Mouse (Mus musculus) heart, embryonic 12.5 days (tissue): Measurements from ENCODE around the gene Ankrd31. TPM values are rescaled to one million over a fixed set of nuclear protein-coding genes. Genes with fewer than 3 reads are reported as not detected.
"Not testable (repeated sequence)": the region's sequence is repeated elsewhere in the genome, so short reads cannot be mapped to it uniquely, and the experiment has no call there.

Source experiments
- ATAC-seq: fragments of 200-750 bp; cut with Nextera tagmentation; 2 replicates; pipeline ENCODE4 v1.8.0; 2017; ENCODE audit warnings: moderate TSS enrichment, moderate library complexity; ENCODE audit not compliant: insufficient number of reproducible peaks, low FRiP score
- H3K27ac ChIP-seq: fragments of 300-500 bp; sonication (generic); 2 replicates; pipeline ENCODE4 v1.5.1; 2016; ENCODE audit warnings: mild to moderate bottlenecking, moderate library complexity; ENCODE audit not compliant: poor library complexity, severe bottlenecking
- H3K27me3 ChIP-seq: fragments of 300-500 bp; sonication (generic); replicated peaks from 2 replicates; pipeline ENCODE4 v1.6.1; 2016; ENCODE audit warnings: mild to moderate bottlenecking, moderate library complexity
- H3K36me3 ChIP-seq: fragments of 300-500 bp; sonication (generic); 2 replicates; pipeline ENCODE4 v1.6.1; 2016; ENCODE audit warnings: mild to moderate bottlenecking, moderate library complexity
- H3K4me1 ChIP-seq: fragments of 300-500 bp; sonication (generic); replicated peaks from 2 replicates; pipeline ENCODE4 v1.6.1; 2016; ENCODE audit warnings: mild to moderate bottlenecking
- H3K4me2 ChIP-seq: fragments of 300-500 bp; sonication (generic); 2 replicates; pipeline ENCODE4 v1.6.1; 2016; ENCODE audit warnings: mild to moderate bottlenecking, moderate library complexity
- H3K4me3 ChIP-seq: fragments of 300-500 bp; sonication (generic); 2 replicates; pipeline ENCODE4 v1.5.1; 2016; ENCODE audit warnings: mild to moderate bottlenecking
- H3K9ac ChIP-seq: fragments of 300-500 bp; sonication (generic); 2 replicates; pipeline ENCODE4 v1.6.1; 2016; ENCODE audit warnings: mild to moderate bottlenecking, moderate library complexity
- H3K9me3 ChIP-seq: fragments of 300-500 bp; sonication (generic); replicated peaks from 2 replicates; pipeline ENCODE4 v1.6.1; 2016; ENCODE audit warnings: mild to moderate bottlenecking, moderate library complexity
- WGBS: fragments of 180-500 bp; shearing (Covaris S2); methylation state at CpG from one replicate; pipeline ENCODE4 v1.1.7; 2016; 5-methylcytosine and 5-hydroxymethylcytosine counted together
- polyA plus RNA-seq: library from polyadenylated mRNA; unstranded; fragments of >200 nt; fragmentation: Nextera tagmentation; extraction: Ambion mirVana; gene quantifications from 2 replicates; pipeline ENCODE4 v1.2.1, GENCODE M21; 2016

Gene Ankrd31
- polyA plus RNA-seq, 1 experiment from 2014 or later: not detected

DNA sequence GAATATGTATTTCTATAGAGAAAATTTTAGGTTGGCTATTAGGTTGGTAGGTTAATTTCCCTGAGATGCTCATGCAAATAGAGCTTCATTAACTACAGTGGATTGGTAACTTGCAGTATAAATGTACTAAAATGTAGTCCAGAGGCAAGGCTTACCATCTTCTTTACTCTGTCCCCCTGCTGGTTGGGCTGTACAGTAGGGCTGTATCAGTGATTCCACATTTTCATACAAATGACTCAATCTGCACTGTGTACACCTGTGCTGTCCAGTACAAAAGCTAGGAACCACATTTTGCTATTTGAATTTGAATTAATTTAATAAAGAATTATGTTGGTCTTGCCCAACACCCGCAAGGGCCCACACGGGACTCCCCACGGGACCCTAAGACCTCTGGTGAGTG, 111.1 kb downstream of the Ankrd31 start:
- Histone ChIP-seq H3K9me3 (no peaks in the 10 kb centered on the region), H3K4me1 (no peaks in the 10 kb centered on the region), H3K27ac (no peak overlapping the region), H3K36me3 (no peaks in the 10 kb centered on the region), H3K27me3 (no peaks in the 10 kb centered on the region), H3K9ac (no peak overlapping the region), H3K4me2 (no peak overlapping the region), H3K4me3 (no peak overlapping the region)
- ATAC-seq: no peak
- 81% methylated on average over 3 of the region's 3 CpGs for WGBS

DNA sequence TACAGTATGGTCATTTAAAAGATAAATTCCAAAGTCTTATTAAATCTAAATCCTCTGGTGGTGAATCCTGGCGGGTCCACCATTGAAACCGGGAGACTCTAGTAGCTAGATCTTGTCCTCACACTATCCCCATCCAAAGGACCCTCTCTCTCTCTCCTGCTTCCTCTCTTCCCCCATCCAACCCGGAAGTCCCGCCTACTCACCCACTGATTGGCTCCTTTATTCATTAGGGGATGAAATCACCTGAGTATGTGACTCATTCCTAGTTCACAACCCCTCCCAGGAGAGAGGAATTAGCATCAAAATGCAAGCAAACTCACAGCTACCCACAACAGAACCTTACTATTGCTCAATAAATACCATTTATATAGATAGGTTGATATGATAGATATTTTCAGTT, 122.7 kb downstream of the Ankrd31 start:
- 67% methylated on average over 4 of the region's 4 CpGs for WGBS
- Histone ChIP-seq H3K4me1 (no peaks in the 10 kb centered on the region), H3K4me2 (no peak overlapping the region), H3K27me3 (no peaks in the 10 kb centered on the region), H3K4me3 (no peak overlapping the region), H3K27ac (no peak overlapping the region), H3K9me3 (no peaks in the 10 kb centered on the region), H3K9ac (no peak overlapping the region), H3K36me3 (no peaks in the 10 kb centered on the region)
- ATAC-seq: no peak

DNA sequence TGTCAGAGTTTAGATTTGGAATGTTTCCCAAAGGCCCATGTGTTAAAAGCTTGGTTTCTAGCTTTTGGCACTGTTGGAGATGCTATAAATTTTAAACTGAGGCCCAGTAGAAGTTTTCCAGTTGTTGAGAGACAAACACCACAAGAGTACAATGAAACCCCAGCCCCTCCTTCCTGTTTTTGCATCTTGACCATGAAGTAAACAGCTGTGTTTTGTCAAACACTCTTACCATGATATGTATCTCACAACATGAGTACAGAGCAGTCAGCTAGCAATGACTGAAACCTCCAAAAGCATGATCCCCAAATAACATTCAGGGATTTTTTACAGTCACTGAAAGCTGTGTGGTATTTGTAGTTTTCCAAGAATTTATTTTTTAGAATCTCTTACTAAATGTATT, 126.0 kb downstream of the Ankrd31 start:
- Histone ChIP-seq H3K4me2 (no peak overlapping the region), H3K27ac (no peak overlapping the region), H3K27me3 (no peaks in the 10 kb centered on the region), H3K36me3 (no peaks in the 10 kb centered on the region), H3K4me1 (no peaks in the 10 kb centered on the region), H3K4me3 (no peak overlapping the region), H3K9me3 (no peaks in the 10 kb centered on the region), H3K9ac (no peak overlapping the region)
- ATAC-seq: no peak

DNA sequence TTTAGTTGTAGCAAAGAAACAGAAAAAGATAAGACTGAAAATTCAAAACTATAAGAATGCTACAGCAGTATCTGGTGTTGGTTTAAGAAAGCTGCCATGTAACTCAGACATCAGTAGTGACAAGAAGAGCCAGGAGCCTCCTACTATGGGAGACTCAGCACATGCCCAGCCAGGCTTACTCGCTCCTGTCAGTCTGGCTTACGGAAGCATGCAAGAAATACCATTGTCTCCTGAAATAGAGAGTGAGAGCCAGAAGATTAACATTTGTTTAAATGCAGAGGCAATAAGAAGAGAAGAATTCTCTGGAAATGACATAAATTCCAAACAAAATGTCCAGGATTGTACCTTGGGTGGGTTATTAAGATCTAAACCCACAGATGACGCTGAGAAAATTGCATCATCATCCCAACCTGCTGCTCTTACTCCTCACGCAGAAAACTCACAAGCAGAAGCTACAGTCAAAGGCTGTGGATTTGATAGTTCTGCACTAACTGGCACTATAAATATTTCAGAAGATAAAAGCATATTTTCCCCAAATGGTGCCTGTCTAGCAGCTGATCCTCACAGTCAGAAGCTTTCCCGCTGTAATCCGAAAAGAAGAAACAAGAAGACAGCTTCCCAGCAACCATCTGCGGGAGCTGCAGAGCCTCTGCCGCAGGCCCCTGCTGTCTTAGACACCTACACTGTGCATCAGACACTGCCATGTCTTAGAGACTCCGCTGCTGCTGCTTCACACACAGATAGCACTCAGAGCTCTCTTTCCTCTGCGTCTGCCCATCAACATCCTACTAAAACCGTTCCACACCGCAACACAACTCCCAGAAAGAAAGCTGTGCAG, 130.4 kb downstream of the Ankrd31 start:
- ATAC-seq: no peak
- H3K36me3 ChIP-seq: no peaks in the 10 kb centered on the region
- no peaks in the 10 kb centered on the region for H3K27me3 ChIP-seq
- no peaks in the 10 kb centered on the region for H3K9me3 ChIP-seq
- no peak overlapping the region for H3K9ac ChIP-seq
- H3K4me3 ChIP-seq: no peak overlapping the region
- no peaks in the 10 kb centered on the region for H3K4me1 ChIP-seq
- H3K4me2 ChIP-seq: no peak overlapping the region
- 76% methylated on average over 12 of the region's 12 CpGs for WGBS
- H3K27ac ChIP-seq: no peak overlapping the region

DNA sequence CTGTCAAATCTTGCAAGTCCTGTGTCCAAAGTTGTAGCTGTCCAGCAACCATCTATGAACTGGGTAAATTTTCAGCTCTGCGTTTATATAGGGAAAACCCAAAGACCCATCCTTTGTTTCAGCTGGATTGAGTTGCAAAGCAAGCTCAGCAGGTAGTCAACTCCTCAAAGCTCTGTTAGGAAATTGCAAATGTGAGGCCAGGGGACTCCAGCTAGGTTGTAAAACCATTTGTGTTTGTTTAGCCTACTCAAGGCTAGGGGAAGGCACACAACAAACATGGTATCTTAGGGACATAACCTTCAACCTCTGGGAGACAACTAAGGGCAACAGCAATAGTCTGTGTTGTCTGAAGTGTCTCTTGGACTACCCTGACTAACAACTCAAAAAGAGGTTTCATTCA, 136.5 kb downstream of the Ankrd31 start:
- H3K4me2 ChIP-seq: no peak overlapping the region
- H3K4me3 ChIP-seq: no peak overlapping the region
- WGBS: 57% methylated on average over 1 of the region's 1 CpGs
- no peak for ATAC-seq
- no peaks in the 10 kb centered on the region for H3K27me3 ChIP-seq
- no peak overlapping the region for H3K27ac ChIP-seq
- H3K9me3 ChIP-seq: no peaks in the 10 kb centered on the region
- no peak overlapping the region for H3K9ac ChIP-seq
- no peaks in the 10 kb centered on the region for H3K4me1 ChIP-seq
- H3K36me3 ChIP-seq: no peaks in the 10 kb centered on the region

DNA sequence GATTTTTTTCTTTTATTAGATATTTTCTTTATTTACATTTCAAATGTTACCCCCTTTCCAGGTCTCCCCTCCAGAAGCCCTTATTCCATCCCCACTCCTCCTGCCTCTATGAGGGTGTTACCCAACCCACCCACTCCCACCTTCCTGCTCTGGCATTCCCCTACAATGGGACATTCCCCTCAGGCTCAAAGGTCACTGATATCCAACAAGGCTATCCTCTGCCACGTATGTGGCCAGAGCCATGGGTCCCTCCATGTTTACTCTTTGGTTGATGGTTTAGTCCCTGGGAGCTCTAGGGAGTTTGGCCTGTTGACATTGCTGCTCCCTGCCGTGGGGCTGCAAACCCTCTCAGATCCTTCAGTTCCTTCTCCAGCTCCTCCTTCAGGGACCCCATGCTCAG, 141.9 kb downstream of the Ankrd31 start:
- H3K4me2 ChIP-seq: no peak overlapping the region
- ATAC-seq: no peak
- no peak overlapping the region for H3K9ac ChIP-seq
- H3K27ac ChIP-seq: no peak overlapping the region
- H3K27me3 ChIP-seq: no peaks in the 10 kb centered on the region
- no peaks in the 10 kb centered on the region for H3K4me1 ChIP-seq
- no peaks in the 10 kb centered on the region for H3K36me3 ChIP-seq
- H3K4me3 ChIP-seq: no peak overlapping the region
- H3K9me3 ChIP-seq: no peaks in the 10 kb centered on the region
- 25% methylated on average over 2 of the region's 2 CpGs for WGBS

DNA sequence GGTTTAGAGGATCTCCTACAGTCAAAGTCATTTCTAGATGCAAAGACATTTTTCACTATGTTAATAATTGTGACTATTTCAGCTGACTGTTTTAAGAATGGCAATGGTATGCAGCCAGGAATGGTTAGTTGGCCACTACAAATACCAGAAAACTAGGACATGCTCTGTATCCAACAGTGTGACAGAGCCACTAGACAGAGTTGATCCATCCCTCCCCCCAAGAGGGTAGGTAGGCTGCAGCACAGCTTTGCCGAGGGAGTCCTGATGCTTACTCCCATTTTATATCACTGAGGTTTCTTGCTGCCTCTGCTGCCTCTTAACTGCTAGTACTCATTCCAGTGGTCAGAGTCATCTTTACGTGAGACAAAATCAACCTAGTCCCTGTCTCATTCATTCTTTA, 147.1 kb downstream of the Ankrd31 start:
- no peak for ATAC-seq
- whole genome bisulfite sequencing: 79% methylated on average over 2 of the region's 2 CpGs

DNA sequence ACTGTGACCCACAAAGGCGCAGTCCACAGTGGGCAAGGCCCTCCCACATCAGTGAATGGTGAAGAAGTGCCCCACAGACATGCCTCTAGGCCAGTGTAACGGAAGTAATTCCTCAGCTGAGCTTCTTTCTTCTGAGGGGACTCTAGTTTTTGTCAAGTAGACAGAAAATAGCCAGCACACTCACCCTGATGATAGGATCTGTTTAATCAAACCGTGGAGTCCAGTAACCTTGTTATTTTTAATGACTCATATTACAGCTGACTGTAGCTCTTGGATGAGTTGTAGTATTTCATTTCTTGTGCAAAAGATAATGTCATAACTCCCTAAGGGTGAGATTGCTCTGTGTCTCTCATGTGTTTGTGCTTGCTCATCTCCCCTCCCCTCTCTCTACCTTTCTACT, 158.6 kb downstream of the Ankrd31 start:
- no peak for ATAC-seq
- H3K9ac ChIP-seq: no peak overlapping the region

More for the DNA sequence above, 147.1 kb downstream of the Ankrd31 start:
- Histone ChIP-seq H3K27ac (no peak overlapping the region), H3K9me3 (no peaks in the 10 kb centered on the region; the same call in 1 of the 2 replicates), H3K36me3 (no peaks in the 10 kb centered on the region), H3K4me2 (no peak overlapping the region), H3K4me3 (no peak overlapping the region), H3K4me1 (no peaks in the 10 kb centered on the region), H3K27me3 (no peaks in the 10 kb centered on the region), H3K9ac (no peak overlapping the region)

DNA sequence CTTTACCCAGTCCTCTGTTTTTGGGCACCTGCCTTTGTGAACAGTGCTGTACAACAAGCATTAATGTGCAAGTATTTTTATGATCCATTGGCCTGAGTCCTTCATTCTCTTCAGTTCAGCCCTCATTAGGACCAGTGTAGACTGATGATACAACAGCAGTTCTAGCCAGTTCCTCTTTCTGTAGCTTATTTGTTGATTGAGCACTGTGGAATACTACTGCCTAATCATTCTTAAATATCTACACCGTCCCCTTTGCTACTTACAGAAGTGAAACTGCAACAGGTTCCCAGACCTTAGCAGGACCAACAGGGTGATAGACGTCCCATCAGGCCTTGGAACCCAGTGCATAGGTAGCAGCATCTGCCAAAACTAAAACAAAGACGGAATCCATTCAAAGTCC, 163.1 kb downstream of the Ankrd31 start:
- Histone ChIP-seq H3K9me3 (no peaks in the 10 kb centered on the region), H3K4me3 (no peak overlapping the region), H3K9ac (no peak overlapping the region), H3K36me3 (no peaks in the 10 kb centered on the region), H3K27me3 (no peaks in the 10 kb centered on the region), H3K27ac (no peak overlapping the region), H3K4me1 (no peaks in the 10 kb centered on the region), H3K4me2 (no peak overlapping the region)
- WGBS: 77% methylated on average over 3 of the region's 3 CpGs
- no peak for ATAC-seq

More for the DNA sequence above, 158.6 kb downstream of the Ankrd31 start:
- Histone ChIP-seq H3K4me2 (no peak overlapping the region), H3K27ac (no peak overlapping the region), H3K9me3 (no peaks in the 10 kb centered on the region), H3K36me3 (no peaks in the 10 kb centered on the region), H3K4me3 (no peak overlapping the region), H3K27me3 (no peaks in the 10 kb centered on the region), H3K4me1 (no peaks in the 10 kb centered on the region)
- 56% methylated on average over 3 of the region's 3 CpGs for WGBS

DNA sequence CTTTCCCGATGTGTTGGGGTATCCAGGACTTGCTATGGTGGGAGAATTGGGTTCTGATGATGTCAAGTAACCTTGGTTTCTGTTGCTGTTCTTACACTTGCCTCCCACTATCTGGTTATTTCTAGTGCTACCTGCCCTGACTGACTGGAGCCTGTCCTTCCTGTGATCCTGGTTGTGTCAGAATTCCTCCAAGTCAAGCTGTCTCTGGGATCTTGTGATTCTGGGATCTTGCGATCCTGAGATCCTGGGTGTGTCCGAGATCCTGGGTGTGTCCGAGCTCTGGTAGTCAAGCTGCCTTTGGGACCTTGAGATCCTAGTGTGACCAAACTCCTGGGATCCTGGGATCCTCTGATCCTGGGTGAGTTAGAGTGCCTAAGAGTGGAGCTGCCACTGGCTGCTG, 175.1 kb downstream of the Ankrd31 start:
- peaks cover 17% of the 10 kb centered on the region for H3K27me3 ChIP-seq
- not testable (repeated sequence) for H3K36me3 ChIP-seq, H3K4me3 ChIP-seq, H3K4me1 ChIP-seq, H3K9me3 ChIP-seq, H3K9ac ChIP-seq, H3K4me2 ChIP-seq, ATAC-seq, H3K27ac ChIP-seq
- WGBS: 79% methylated on average over 4 of the region's 4 CpGs

DNA sequence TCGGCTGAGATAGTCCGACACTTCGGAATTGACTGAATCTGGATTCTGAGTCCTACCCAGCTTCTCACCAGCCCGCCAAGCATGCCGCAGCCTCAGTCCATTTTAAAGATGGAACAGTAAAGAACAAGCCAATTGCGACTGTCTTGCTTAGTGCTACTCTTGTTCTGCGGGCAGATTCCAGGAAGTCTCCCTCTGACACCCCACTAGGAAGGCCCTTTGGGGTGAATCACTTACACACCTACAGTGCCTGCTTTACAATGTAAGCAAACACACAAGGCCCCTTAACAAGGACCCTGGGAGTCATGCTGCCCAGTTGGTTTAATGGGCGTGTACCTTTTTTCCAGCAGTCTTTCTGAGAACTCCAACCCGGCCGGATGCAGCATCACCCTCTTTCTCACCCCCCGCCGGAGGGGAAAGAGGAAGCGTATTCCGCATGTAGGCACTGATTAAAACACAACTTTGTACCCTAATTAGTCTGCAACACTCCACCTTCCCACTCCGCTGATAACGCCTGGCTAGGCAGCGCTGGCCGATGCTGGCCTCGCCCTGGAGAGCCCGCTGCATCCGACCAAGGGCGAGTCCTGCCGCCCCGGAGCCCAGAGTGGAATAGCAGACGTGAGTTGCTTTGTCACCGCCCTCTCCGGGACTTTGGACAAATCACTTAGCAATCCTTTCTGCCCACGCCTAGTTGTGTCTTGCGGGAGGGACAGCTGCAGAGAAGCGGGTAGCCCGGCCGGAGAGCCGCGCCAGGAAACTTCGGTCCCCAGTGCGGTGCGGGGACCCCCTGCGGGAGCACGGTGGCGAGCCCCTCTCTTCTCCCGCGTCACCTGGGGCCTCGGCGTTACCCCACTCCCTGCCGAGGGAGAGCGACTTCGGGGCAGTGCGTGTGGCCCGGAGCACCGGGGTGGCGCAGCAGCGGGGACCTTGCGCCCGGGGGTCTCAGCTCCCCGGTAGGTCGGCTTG, 176.2 kb downstream of the Ankrd31 start, which contains the start of gene Gcnt4:
Gene Gcnt4 (plus strand): TSS at position 691 of the 963 bp plus-strand sequence.
- Histone ChIP-seq H3K9ac (peak within 1 kb of the TSS; percentile 76), H3K9me3 (no peaks in the 10 kb centered on the region), H3K27ac (no peak within 1 kb of the TSS), H3K4me1 (peaks cover 3% of the 10 kb centered on the region; the same call in 1 of the 2 replicates), H3K4me2 (peak within 1 kb of the TSS; percentile 97), H3K36me3 (no peaks in the 10 kb centered on the region), H3K27me3 (peaks cover 22% of the 10 kb centered on the region), H3K4me3 (peak within 1 kb of the TSS; percentile 75)
- ATAC-seq: peak; percentile 73
- WGBS: 8% methylated on average over 56 of the region's 56 CpGs
